Mouse (Mus musculus): ENCODE measurements around the gene Zfp65. TPM values are rescaled to one million over a fixed set of nuclear protein-coding genes. Genes with fewer than 3 reads are reported as not detected.
"Not testable (repeated sequence)": the region's sequence is repeated elsewhere in the genome, so short reads cannot be mapped to it uniquely, and the experiment has no call there.

Gene Zfp65
- total RNA-seq (2021) = 8.1 and 14.6 TPM in 2 replicates
- long read RNA-seq, experiment 1 = 0 reads
- long read RNA-seq, experiment 2, partial matches to known transcripts = 0 of 2 reads
- long read RNA-seq, experiment 2, other reads (novel, unspliced or antisense) = 1 of 2 reads

- DNase-seq = peak; percentile 52
These were observed at the start of gene Zfp65 for GRCm38 (mm10) chr13:67728641-67729318. Gene Zfp65, minus strand, starts transcription at chr13:67729173.

GRCm38 (mm10) chr13:67763031-67763768 lies 34.2 kb upstream of the Zfp65 start:
- DNase-seq = no peak

GRCm38 (mm10) chr13:67759966-67760365 lies 31.0 kb upstream of the Zfp65 start:
- DNase-seq = no peak

GRCm38 (mm10) chr13:67755761-67756160 lies 26.8 kb upstream of the Zfp65 start:
- DNase-seq = no peak

- DNase-seq = peak; percentile 81
These were observed 25.6 kb upstream of the Zfp65 start, which contains the start of gene Zfp85 for GRCm38 (mm10) chr13:67754333-67755306. Gene Zfp85, minus strand, starts transcription at chr13:67755228.

- no peak for DNase-seq
These were observed 14.9 kb upstream of the Zfp65 start for GRCm38 (mm10) chr13:67743896-67744295.

- DNase-seq = no peak
These were observed 14.0 kb upstream of the Zfp65 start for GRCm38 (mm10) chr13:67742941-67743340.

- not testable (repeated sequence) for DNase-seq
These were observed 5.4 kb upstream of the Zfp65 start for GRCm38 (mm10) chr13:67734391-67734790.

GRCm38 (mm10) chr13:67729441-67729840 lies 468 bp upstream of the Zfp65 start:
- DNase-seq = peak; percentile 53

GRCm38 (mm10) chr13:67728106-67728505 lies 867 bp downstream of the Zfp65 start:
- peak; percentile 5 for DNase-seq

- not testable (repeated sequence) for DNase-seq
These were observed 3.6 kb downstream of the Zfp65 start for GRCm38 (mm10) chr13:67725331-67725730.

GRCm38 (mm10) chr13:67723848-67724479 lies 5.0 kb downstream of the Zfp65 start:
- peak; percentile 91 for DNase-seq

- no peak for DNase-seq
These were observed 42.0 kb downstream of the Zfp65 start, which contains the start of gene Zfp738 for GRCm38 (mm10) chr13:67686971-67687370. Gene Zfp738, minus strand, starts transcription at chr13:67687071.

- not testable (repeated sequence) for DNase-seq
These were observed 45.1 kb downstream of the Zfp65 start for GRCm38 (mm10) chr13:67683841-67684240.

GRCm38 (mm10) chr13:67682959-67683735 lies 45.8 kb downstream of the Zfp65 start:
- peak; percentile 89 for DNase-seq

GRCm38 (mm10) chr13:67674902-67675301 lies 54.1 kb downstream of the Zfp65 start:
- DNase-seq = no peak

Data from adrenal gland, postnatal 14 days (tissue).